Mouse (Mus musculus) ES-Bruce4 (cell line): ENCODE data around the gene Vgll4.

Experiments used
- CTCF ChIP-seq: IDR thresholded peaks from one replicate; pipeline ENCODE4 v1.8.1; 2011; ENCODE audit warnings: low read depth, low read length
- EP300 ChIP-seq: IDR thresholded peaks from 2 replicates; pipeline ENCODE4 v1.6.1; 2011; ENCODE audit warnings: low read depth, low read length; ENCODE audit not compliant: insufficient read depth
- POLR2A ChIP-seq: IDR thresholded peaks from one replicate; pipeline ENCODE4 v1.8.1; 2011; ENCODE audit warnings: low read length; ENCODE audit not compliant: insufficient read depth

DNA sequence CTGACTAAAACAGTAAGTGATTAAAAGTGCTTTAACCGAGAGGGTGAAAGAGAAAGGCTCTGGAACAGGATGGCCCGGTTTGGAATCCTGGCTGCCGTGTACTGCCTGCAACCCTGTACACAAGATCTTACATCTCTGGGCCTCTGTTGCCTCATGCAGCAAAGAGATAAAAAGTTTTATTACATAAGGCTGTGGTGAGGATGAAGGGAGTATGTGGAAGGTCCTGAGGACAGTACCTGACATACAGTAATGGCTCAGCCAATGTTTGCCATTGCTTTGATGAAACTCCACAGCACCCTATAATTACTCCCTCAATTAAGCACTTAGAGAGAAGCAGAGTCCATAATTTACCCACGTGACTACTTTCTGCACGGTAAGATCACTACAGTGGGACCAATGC lies 27.1 kb upstream of the Vgll4 start:
- TF ChIP-seq CTCF, result no peak
- TF ChIP-seq EP300, result no peak
- TF ChIP-seq POLR2A, result no peak
